13 mouse cellular contexts compared by ENCODE assay signal in genomic region chr11:68531941-68532535, GRCm38 (mm10). TPM values are rescaled to one million over a fixed set of nuclear protein-coding genes. Genes with fewer than 3 reads are reported as not detected.
"Had no signal": no experiment of that assay in that cellular context is flagged by ENCODE, and none has a peak within 500 bp of the region (broad histone marks: within the 10 kb centered on the region; RNA-seq: fewer than 3 reads in every experiment).

No protein-coding gene starts in this region.

- H3K9me3 ChIP-seq: kidney, embryonic 15.5 days; limb, embryonic 15.5 days; midbrain, embryonic 13.5 days; neural tube, embryonic 12.5 days had no signal

- H3K9ac ChIP-seq: kidney, embryonic 15.5 days; limb, embryonic 15.5 days; liver, embryonic 14.5 days; midbrain, embryonic 13.5 days had no signal

- H3K4me2 ChIP-seq: limb, embryonic 15.5 days; midbrain, embryonic 13.5 days; neural tube, embryonic 12.5 days had no signal

- H3K27me3 ChIP-seq: kidney, embryonic 15.5 days; midbrain, embryonic 13.5 days had no signal

- H3K27ac ChIP-seq: kidney, embryonic 15.5 days; limb, embryonic 15.5 days; liver, embryonic 14.5 days; midbrain, embryonic 13.5 days; neural tube, embryonic 12.5 days had no signal

- ATAC-seq: midbrain, embryonic 13.5 days had no signal

- H3K4me1 ChIP-seq: neural tube, embryonic 12.5 days had no signal

- H3K4me3 ChIP-seq: kidney, embryonic 15.5 days; limb, embryonic 15.5 days; midbrain, embryonic 13.5 days; neural tube, embryonic 12.5 days had no signal

- H3K36me3 ChIP-seq: kidney, embryonic 15.5 days; limb, embryonic 15.5 days; midbrain, embryonic 13.5 days; neural tube, embryonic 12.5 days had no signal

RNA-seq across cellular contexts. Expression of gene Mfsd6l, which starts 23.9 kb away (rescaled TPM):
- total RNA-seq: layer of hippocampus, adult 8-10 months; left cerebral cortex, adult 18-20 months; left cerebral cortex, postnatal 25 days; megakaryocyte-erythroid progenitor cell, adult 5-6 weeks had no signal
- polyA plus RNA-seq: limb, embryonic 11.5 days; midbrain, embryonic 13.5 days; neural tube, embryonic 12.5 days had no signal

RNA-seq across cellular contexts. Expression of gene Ccdc42, which starts 54.8 kb away (rescaled TPM):
- total RNA-seq: megakaryocyte-erythroid progenitor cell, adult 5-6 weeks; neutrophil, adult 5-6 weeks had no signal
- polyA plus RNA-seq: kidney, adult 2 months; stomach, embryonic 14.5 days had no signal
